Mouse (Mus musculus): ENCODE measurements around the gene Dennd4b.

DNA sequence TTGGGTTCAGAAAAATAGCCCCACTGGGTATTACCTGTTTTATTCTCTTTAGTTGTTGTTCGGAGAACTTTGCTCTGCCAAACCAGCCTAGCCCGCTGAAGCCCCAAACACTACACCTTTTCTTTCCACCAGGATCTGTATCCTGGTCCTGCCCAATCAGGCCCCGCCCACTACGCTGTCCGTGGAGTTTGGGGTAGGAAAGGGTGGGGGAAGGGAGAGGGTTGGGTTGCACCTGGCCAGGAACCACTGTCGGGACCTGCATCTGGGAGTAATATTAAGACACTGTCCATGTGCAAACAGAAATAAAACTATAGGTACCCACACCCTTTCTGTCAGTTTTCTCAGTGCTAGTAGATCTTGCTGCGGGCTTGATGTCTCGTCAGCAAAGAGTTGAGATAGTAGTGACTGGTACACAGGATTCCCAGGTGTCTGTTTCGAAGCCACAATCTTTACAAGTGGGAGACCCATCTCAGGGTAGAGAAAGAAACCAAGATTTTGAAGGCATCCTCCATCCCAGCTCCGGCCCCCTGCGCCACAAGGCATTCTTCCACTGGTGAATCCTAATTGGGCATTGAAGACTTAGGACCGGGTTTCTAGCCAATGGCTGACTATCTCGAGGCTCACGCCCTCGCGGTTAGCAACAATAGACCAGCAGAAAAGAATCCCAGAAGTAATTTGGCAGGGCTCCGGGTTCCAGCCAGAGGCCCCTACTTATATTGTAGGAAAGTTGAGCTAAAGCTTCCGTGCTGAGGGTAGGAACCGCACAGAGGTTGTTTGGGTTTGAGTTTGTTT lies 21.8 kb upstream of the Dennd4b start, which contains the start of gene Creb3l4:
- TF ChIP-seq CTCF (IDR thresholded peaks at IDR 0.05; ENCODE audit: low read depth) (no peak), EP300 (IDR thresholded peaks at IDR 0.05; ENCODE audit: low read depth) (no peak)
